Mouse (Mus musculus): ENCODE data around the gene Gm10644. TPM values are rescaled to one million over a fixed set of nuclear protein-coding genes. Genes with fewer than 3 reads are reported as not detected.

Gm10644 gene
- total RNA-seq, 2 experiments from 2014 or later = 0.20 to 0.22 TPM

- DNase-seq = no peak
- intact Hi-C loops (cut with DNase I) = no loop called here
Observed at GRCm38 (mm10) chr8:83941066-83941677, 13.8 kb downstream of the Gm10644 start.

- intact Hi-C loops (cut with DNase I) = no loop called here
- DNase-seq = no peak
Observed at GRCm38 (mm10) chr8:83938330-83938729, 16.7 kb downstream of the Gm10644 start.

DNA sequence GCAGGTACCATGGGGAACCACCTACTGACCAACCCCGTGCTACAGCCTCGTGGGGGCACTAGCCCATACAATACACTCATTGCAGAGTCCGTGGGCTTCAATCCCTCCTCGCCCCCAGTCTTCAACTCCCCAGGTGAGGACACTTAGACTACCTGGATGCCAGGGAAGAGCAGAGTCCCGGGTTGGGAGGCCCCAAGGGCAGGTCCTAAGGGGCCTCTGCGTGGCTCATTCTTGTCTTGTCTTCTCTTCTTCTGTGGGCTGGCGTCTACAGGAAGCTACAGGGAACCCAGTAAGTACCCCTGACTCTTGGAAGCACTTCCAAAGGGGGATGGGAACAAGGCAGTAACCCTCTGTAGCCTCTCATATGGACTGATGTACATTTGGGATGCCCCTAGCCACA, 17.4 kb downstream of the Gm10644 start:
- intact Hi-C loops (cut with DNase I) = no loop called here
- DNase-seq = no peak

GRCm38 (mm10) chr8:83935435-83935834, 19.6 kb downstream of the Gm10644 start:
- DNase-seq = no peak
- intact Hi-C loops (cut with DNase I) = no loop called here

DNA sequence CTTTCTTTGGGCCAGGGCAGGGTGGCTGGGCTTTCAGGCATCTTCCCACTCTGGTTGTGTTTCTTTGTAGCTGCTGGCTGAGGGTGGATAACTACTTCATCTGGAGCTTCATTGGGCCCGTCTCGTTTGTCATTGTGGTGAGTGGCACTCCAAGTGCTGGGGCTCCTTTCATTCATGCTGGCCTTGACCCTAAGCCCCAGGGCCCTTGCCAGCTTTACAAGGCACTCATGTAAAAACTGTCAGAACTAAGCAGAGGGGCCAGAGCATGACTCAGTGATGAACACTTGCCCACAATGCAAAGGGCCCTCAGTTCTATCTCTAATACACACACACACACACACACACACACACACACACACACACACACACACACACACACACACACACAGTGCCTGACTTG, 20.0 kb downstream of the Gm10644 start:
- DNase-seq = no peak
- intact Hi-C loops (cut with DNase I) = no loop called here

GRCm38 (mm10) chr8:83934222-83934621, 20.8 kb downstream of the Gm10644 start:
- intact Hi-C loops (cut with DNase I) = no loop called here
- DNase-seq = no peak

DNA sequence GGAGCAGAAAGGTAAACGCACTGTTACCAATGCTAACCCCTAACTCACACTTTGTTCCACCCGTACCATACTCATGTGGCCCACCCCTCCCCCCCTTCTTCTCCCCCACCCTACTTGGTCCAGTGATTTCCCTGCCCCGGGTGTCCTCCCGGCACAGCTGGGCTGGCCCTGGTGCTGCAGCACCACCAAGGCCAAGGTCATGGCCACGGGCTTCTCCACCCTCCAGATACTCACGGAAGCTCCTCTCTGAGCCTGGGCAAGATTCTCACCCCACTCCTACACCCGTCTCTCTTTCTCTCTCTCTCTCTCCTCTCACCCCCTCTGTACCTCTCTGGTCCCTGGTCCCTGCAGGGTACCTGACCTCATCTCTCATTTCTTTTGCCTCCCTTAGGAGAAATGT, 28.7 kb downstream of the Gm10644 start:
- intact Hi-C loops (cut with DNase I) = no loop called here
- DNase-seq = no peak

GRCm38 (mm10) chr8:83924585-83924984, 30.4 kb downstream of the Gm10644 start:
- DNase-seq = no peak
- intact Hi-C loops (cut with DNase I) = no loop called here

- intact Hi-C loops (cut with DNase I) = no loop called here
- DNase-seq = no peak
Observed at GRCm38 (mm10) chr8:83922727-83923126, 32.3 kb downstream of the Gm10644 start.

DNA sequence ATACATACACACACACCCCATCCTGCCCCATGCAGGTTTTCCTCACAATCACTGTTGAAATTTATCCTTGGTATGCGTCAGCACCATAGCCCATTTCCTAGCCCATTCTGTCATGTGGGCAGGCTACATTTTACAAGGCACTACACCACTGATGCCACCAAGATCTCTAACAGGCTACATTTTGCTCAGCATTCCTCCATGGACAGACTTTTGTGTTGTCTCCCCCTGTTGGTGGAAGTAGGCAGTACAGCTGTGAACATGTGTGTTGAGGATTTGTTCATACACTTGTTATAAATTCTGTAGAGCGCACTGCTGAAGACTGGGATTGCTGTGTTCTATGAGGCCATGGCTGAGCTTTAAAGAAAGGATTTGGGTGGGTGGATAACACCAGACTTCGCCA, 33.4 kb downstream of the Gm10644 start:
- intact Hi-C loops (cut with DNase I) = loop anchor here (1.0 kb wide), 1 partner anchor 138 kb away; no protein-coding TSS in a partner anchor
- peak; percentile 76 to 90 for DNase-seq

DNA sequence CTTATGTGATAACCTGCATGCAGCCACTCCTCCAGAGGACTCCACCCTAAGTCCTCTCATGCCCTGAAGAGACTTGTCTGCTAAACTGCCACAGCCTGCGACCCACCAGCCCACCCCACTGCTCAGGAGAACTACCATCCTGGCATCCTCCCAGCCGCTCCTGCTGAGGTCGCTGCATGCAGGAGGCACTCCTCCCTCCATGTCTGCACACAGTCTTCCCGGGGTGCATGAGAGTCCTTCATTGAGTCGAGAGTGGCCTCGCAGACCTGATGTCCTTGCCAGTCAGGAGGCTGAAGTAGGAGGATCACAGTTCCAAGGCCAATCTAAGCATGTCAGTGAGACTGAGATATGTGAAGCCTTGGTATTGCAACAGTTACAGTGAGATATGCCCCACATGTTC, 37.4 kb downstream of the Gm10644 start:
- no peak for DNase-seq
- intact Hi-C loops (cut with DNase I) = no loop called here

- DNase-seq = no peak
- intact Hi-C loops (cut with DNase I) = no loop called here
Observed at GRCm38 (mm10) chr8:83916015-83916414, 39.0 kb downstream of the Gm10644 start.

DNA sequence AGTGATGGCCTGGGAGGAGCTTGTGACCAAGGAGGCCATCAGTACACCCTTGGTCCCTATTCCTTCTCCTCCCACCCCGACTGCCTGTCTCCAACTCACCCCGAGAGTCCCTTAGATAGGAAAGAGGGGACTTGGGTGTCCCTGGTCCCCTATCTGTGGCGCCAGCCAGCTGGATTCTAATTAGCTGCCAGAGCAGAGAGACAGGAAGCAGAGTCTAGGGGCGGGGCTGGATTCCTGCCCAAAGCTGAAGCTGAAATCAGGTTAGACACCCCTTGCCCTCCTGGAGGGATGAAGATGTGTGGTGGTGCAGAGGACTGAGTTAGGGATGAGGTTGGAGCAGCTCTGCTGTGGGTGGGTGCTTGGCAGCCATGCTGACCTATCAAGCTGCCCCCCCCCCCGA, 40.1 kb downstream of the Gm10644 start:
- intact Hi-C loops (cut with DNase I) = no loop called here
- DNase-seq = peak in 1 of 2 experiments; percentile 19

DNA sequence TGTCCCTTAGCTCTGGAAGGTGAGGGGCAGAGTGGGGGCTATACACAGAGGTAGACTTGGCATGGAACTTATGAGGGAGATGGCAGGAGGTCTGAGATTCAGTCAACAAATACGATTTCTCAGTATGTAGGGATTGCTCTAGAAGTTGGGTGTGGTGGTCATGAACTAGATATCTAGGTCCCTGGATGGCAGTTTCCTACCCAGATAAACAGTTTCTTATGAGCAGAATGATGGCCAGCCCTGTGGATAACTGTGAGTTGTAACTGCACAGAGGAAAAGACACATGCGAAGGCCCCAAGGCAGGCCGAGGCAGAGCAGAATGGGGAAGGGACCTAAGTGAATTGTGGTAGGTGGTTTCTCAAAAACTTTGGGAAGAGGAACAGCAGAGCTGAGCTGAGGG, 40.8 kb downstream of the Gm10644 start:
- intact Hi-C loops (cut with DNase I) = no loop called here
- DNase-seq = no peak

- intact Hi-C loops (cut with DNase I) = no loop called here
- no peak for DNase-seq
Observed at GRCm38 (mm10) chr8:83911809-83912731, 42.9 kb downstream of the Gm10644 start.

- intact Hi-C loops (cut with DNase I) = no loop called here
- no peak for DNase-seq
Observed at GRCm38 (mm10) chr8:83909311-83909710, 45.7 kb downstream of the Gm10644 start.

- intact Hi-C loops (cut with DNase I) = no loop called here
- DNase-seq = no peak
Observed at GRCm38 (mm10) chr8:83908583-83908982, 46.4 kb downstream of the Gm10644 start.

GRCm38 (mm10) chr8:83902961-83903666, 51.9 kb downstream of the Gm10644 start:
- intact Hi-C loops (cut with DNase I) = no loop called here
- DNase-seq = peak in 1 of 2 experiments; percentile 24

- intact Hi-C loops (cut with DNase I) = no loop called here
- DNase-seq = no peak
Observed at GRCm38 (mm10) chr8:83901566-83902485, 53.2 kb downstream of the Gm10644 start.

- intact Hi-C loops (cut with DNase I) = loop anchor here (1.0 kb wide), 1 partner anchor 54 kb away; the partner anchor contains the start of genes Asf1b and Gm10644
- DNase-seq = no peak
Observed at GRCm38 (mm10) chr8:83900957-83901270, 54.1 kb downstream of the Gm10644 start.

Data from heart, postnatal 10 days (tissue).